Mouse (Mus musculus) stomach, postnatal 0 days (tissue): Measurements from ENCODE around the gene Gm9922. TPM values are rescaled to one million over a fixed set of nuclear protein-coding genes. Genes with fewer than 3 reads are reported as not detected.
A peak's percentile ranks its signal among the peaks of the same experiment; 100 is the strongest.

Experiments
- ATAC-seq: fragments of 200-750 bp; cut with Nextera tagmentation; 2 replicates; pipeline ENCODE4 v1.8.0; 2017; ENCODE audit not compliant: low FRiP score, low TSS enrichment
- DNase-seq: peaks from one replicate; pipeline ENCODE4 v3.0.0-alpha.2; 2016; ENCODE audit warnings: low spot score
- H3K27ac ChIP-seq: fragments of 300-500 bp; sonication (generic); replicated peaks from 2 replicates; pipeline ENCODE4 v1.5.1; 2014; ENCODE audit warnings: mild to moderate bottlenecking, control low read depth
- H3K27me3 ChIP-seq: fragments of 300-500 bp; sonication (generic); 2 replicates; pipeline ENCODE4 v1.6.1; 2014; ENCODE audit warnings: low read length; ENCODE audit not compliant: control insufficient read depth, insufficient read depth
- H3K36me3 ChIP-seq: fragments of 300-500 bp; sonication (generic); 2 replicates; pipeline ENCODE4 v1.6.1; 2014; ENCODE audit warnings: low read length, mixed read lengths; ENCODE audit not compliant: control insufficient read depth, insufficient read depth
- H3K4me1 ChIP-seq: fragments of 300-500 bp; sonication (generic); replicated peaks from 2 replicates; pipeline ENCODE4 v1.6.1; 2014; ENCODE audit warnings: antibody characterized with exemption; ENCODE audit not compliant: control insufficient read depth, insufficient read depth
- H3K4me2 ChIP-seq: fragments of 300-500 bp; sonication (generic); replicated peaks from 2 replicates; pipeline ENCODE4 v1.6.1; 2014; ENCODE audit warnings: low read depth, mild to moderate bottlenecking, control low read depth, moderate library complexity
- H3K4me3 ChIP-seq: fragments of 300-500 bp; sonication (generic); 2 replicates; pipeline ENCODE4 v1.5.1; 2014; ENCODE audit warnings: low read depth, low read length, control low read depth
- H3K9ac ChIP-seq: fragments of 300-500 bp; sonication (generic); 2 replicates; pipeline ENCODE4 v1.6.1; 2014; ENCODE audit warnings: mild to moderate bottlenecking, low read length, control low read depth, mixed read lengths
- H3K9me3 ChIP-seq: fragments of 300-500 bp; sonication (generic); 2 replicates; pipeline ENCODE4 v1.6.1; 2016; ENCODE audit warnings: low read length; ENCODE audit not compliant: control insufficient read depth
- CTCF ChIP-seq: IDR thresholded peaks from 2 replicates; pipeline ENCODE4 v1.5.1; 2016; ENCODE audit warnings: antibody characterized with exemption, low read depth, mild to moderate bottlenecking, moderate library complexity
- EP300 ChIP-seq: optimal IDR thresholded peaks from 2 replicates; pipeline ENCODE3; 2016; ENCODE audit warnings: antibody characterized with exemption
- WGBS: fragments of 180-500 bp; shearing (Covaris S2); extraction: QIAGEN DNeasy Blood & Tissue Kit; methylation state at CpG from one replicate; pipeline ENCODE4 v1.1.7; 2014; 5-methylcytosine and 5-hydroxymethylcytosine counted together
- polyA plus RNA-seq: library from polyadenylated mRNA; unstranded; fragments of >200 nt; fragmentation: Nextera tagmentation; extraction: Ambion mirVana; gene quantifications from 2 replicates; pipeline ENCODE4 v1.2.1, GENCODE M21; 2015

Gene Gm9922
- polyA plus RNA-seq: 2.9 and 3.0 TPM in 2 replicates

GRCm38 (mm10) chr14:101729237-101729971 is at the start of gene Gm9922, which contains the start of gene Lmo7:
TSS of gene Gm9922 (minus strand) at chr14:101729814.
TSS of gene Lmo7 (plus strand) at chr14:101729957.
- peak; percentile 66 for DNase-seq
- no peaks in the 10 kb centered on the region for H3K27me3 ChIP-seq
- no peak within 1 kb of the TSS; the same call in 1 of the 2 replicates for H3K27ac ChIP-seq
- H3K4me2 ChIP-seq: peak within 1 kb of the TSS; percentile 98
- no peaks in the 10 kb centered on the region for H3K9me3 ChIP-seq
- no peaks in the 10 kb centered on the region for H3K4me1 ChIP-seq
- TF ChIP-seq CTCF (peak; percentile 28; the same call in 1 of the 2 replicates), EP300 (no peak)
- no peaks in the 10 kb centered on the region for H3K36me3 ChIP-seq
- peak within 1 kb of the TSS; percentile 66 for H3K4me3 ChIP-seq
- peak within 1 kb of the TSS; percentile 75 for H3K9ac ChIP-seq
- under 1% methylated on average over 50 of the region's 51 CpGs for WGBS
- peak; percentile 85 for ATAC-seq

GRCm38 (mm10) chr14:101778426-101778825 is 48.8 kb upstream of the Gm9922 start:
- no peak overlapping the region for H3K27ac ChIP-seq
- H3K4me3 ChIP-seq: no peak overlapping the region
- no peak overlapping the region for H3K9ac ChIP-seq
- no peaks in the 10 kb centered on the region for H3K27me3 ChIP-seq
- no peaks in the 10 kb centered on the region for H3K9me3 ChIP-seq
- no peaks in the 10 kb centered on the region for H3K4me1 ChIP-seq
- no peak for ATAC-seq
- 92% methylated on average over 3 of the region's 3 CpGs for WGBS
- TF ChIP-seq EP300: no peak
- TF ChIP-seq CTCF: no peak
- DNase-seq: no peak
- H3K36me3 ChIP-seq: no peaks in the 10 kb centered on the region
- no peak overlapping the region for H3K4me2 ChIP-seq

- Histone ChIP-seq H3K4me3 (no peak overlapping the region), H3K9me3 (no peaks in the 10 kb centered on the region), H3K4me2 (no peak overlapping the region), H3K27me3 (no peaks in the 10 kb centered on the region), H3K36me3 (no peaks in the 10 kb centered on the region), H3K4me1 (no peaks in the 10 kb centered on the region), H3K9ac (no peak overlapping the region), H3K27ac (no peak overlapping the region)
- no peak for TF ChIP-seq EP300
- TF ChIP-seq CTCF: no peak
- 63% methylated on average over 3 of the region's 3 CpGs for WGBS
- DNase-seq (no peak), ATAC-seq (no peak)
Observed at GRCm38 (mm10) chr14:101777129-101777493, 47.5 kb upstream of the Gm9922 start.

- TF ChIP-seq EP300 (no peak), CTCF (no peak)
- H3K27me3 ChIP-seq: no peaks in the 10 kb centered on the region
- no peaks in the 10 kb centered on the region for H3K9me3 ChIP-seq
- no peaks in the 10 kb centered on the region for H3K4me1 ChIP-seq
- H3K36me3 ChIP-seq: no peaks in the 10 kb centered on the region
- 34% methylated on average over 4 of the region's 4 CpGs for WGBS
- H3K27ac ChIP-seq: no peak overlapping the region
- no peak overlapping the region for H3K4me3 ChIP-seq
- H3K4me2 ChIP-seq: no peak overlapping the region
- DNase-seq: no peak
- H3K9ac ChIP-seq: no peak overlapping the region
- no peak for ATAC-seq
Observed at GRCm38 (mm10) chr14:101776296-101777128, 46.9 kb upstream of the Gm9922 start.

GRCm38 (mm10) chr14:101774631-101775030 is 45.0 kb upstream of the Gm9922 start:
- 58% methylated on average over 4 of the region's 4 CpGs for WGBS
- ATAC-seq: no peak
- DNase-seq: peak; percentile 23

More at GRCm38 (mm10) chr14:101774631-101775030, 45.0 kb upstream of the Gm9922 start:
- no peak overlapping the region for H3K9ac ChIP-seq
- H3K27ac ChIP-seq: no peak overlapping the region
- H3K4me1 ChIP-seq: no peaks in the 10 kb centered on the region
- no peaks in the 10 kb centered on the region for H3K9me3 ChIP-seq
- H3K4me2 ChIP-seq: no peak overlapping the region
- H3K36me3 ChIP-seq: no peaks in the 10 kb centered on the region
- TF ChIP-seq EP300: no peak
- TF ChIP-seq CTCF: peak; percentile 70
- H3K4me3 ChIP-seq: no peak overlapping the region
- H3K27me3 ChIP-seq: no peaks in the 10 kb centered on the region
